Mouse (Mus musculus): ENCODE measurements at regions not wholly inside any gene's neighbourhood (a gene's known extent, or its start where the extent isn't known, plus 50 kb on each side); places are given as distances from the start of the nearest gene placed in this dataset.

- no peak for TF ChIP-seq CTCF (IDR thresholded peaks at IDR 0.05; ENCODE audit: borderline replicate concordance, insufficient read depth, low read length)
- no peak for TF ChIP-seq POLR2A (IDR thresholded peaks at IDR 0.05; ENCODE audit: low read depth, low read length)
Measured at GRCm38 (mm10) chr6:14121479-14121878, 250.2 kb upstream of the 2610001J05Rik start.
